Mouse (Mus musculus): ENCODE data around the gene Il12rb1.

Il12rb1 gene

GRCm38 (mm10) chr8:70827796-70828195, 19.5 kb downstream of the Il12rb1 start:
- DNase-seq (ENCODE audit: low spot score), result no peak

DNA sequence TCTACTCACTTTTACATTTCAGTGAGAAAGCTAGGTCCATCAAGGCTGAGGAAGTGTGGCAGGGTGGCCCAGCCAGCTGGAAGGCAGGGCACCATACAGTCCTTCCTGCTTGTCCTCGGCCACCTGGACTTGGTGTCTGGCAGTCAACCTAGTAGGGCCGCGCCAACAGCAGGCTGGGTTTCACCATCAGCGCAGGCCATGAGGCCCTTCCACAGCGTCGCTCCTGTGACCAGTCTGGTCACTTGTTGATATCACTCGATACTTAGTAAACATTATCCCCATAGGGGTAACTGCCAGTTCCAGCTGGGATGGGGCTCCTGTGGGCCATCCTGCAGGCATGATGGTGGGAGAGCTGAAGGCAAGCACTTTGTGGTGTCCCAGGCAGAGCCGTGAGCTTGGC, 23.3 kb downstream of the Il12rb1 start:
- DNase-seq (ENCODE audit: low spot score), result no peak

- no peak for DNase-seq (ENCODE audit: low spot score)
Observed at GRCm38 (mm10) chr8:70832371-70832770, 24.1 kb downstream of the Il12rb1 start.

GRCm38 (mm10) chr8:70833018-70833482, 24.8 kb downstream of the Il12rb1 start:
- DNase-seq (ENCODE audit: low spot score), result no peak

DNA sequence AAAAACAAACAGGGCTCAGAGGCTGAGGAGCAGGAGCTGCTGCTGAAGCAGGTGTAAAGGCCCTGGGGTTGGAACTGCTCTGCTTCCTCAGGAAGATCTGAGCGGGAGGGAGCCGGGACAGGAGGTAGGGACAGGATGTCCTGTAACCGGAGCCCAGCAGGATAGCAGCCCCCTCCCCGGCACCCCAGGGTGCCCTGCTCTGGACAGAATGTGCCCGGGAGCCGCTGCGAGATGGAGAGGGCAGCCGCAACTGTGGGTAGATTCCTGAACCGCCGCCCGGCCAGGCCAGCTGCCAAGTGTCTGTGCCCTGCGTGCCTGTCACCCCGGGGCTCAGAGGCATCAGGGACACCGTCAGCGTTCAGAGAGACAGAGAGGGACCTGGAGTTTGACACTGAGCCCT, 25.3 kb downstream of the Il12rb1 start:
- DNase-seq (ENCODE audit: low spot score), result no peak

GRCm38 (mm10) chr8:70834071-70834470, 25.8 kb downstream of the Il12rb1 start:
- no peak for DNase-seq (ENCODE audit: low spot score)

- DNase-seq (ENCODE audit: low spot score), result no peak
Observed at GRCm38 (mm10) chr8:70836666-70837065, 28.4 kb downstream of the Il12rb1 start.

DNA sequence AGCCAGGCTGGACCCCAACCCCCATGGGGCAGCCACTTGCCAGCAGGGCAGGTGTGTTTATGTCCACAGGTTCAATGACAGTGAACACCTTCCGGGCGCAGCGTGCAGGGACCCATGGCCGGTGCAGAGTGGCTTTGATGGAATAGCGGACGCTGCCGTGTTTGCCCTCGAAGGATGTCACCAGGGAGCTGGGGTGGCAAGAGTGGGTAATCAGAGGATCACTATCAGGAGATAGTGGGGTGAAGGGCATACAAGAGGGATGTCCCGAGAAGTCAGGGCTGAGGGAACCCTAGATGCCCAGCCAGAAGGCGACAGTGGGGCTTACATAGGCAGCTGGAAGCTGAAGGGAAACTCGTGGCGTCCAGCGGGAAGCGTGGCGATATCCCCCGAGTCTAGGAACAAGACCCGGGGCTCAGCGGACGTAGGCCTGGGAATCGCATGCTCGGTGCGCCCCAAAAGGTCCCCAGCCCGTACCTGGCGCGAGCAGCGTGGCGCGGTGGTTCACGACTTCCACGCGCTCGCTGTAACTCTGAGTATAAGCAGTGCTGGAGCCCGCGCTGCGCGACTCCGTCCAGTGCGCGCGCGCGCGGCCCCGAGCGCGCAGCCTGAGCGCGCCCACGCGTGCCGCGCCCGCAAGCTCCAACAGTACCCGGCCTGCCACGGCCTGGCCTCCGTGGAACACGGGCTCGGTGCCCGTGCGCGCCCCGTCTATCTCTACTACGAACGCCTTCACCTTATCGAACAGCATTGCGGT, 30.6 kb downstream of the Il12rb1 start:
- DNase-seq (ENCODE audit: low spot score), result no peak

GRCm38 (mm10) chr8:70839408-70840351, 31.4 kb downstream of the Il12rb1 start, which contains the start of gene Arrdc2:
Arrdc2 (minus strand) TSS chr8:70839720.
- peak; percentile 100 for DNase-seq (ENCODE audit: low spot score)

DNA sequence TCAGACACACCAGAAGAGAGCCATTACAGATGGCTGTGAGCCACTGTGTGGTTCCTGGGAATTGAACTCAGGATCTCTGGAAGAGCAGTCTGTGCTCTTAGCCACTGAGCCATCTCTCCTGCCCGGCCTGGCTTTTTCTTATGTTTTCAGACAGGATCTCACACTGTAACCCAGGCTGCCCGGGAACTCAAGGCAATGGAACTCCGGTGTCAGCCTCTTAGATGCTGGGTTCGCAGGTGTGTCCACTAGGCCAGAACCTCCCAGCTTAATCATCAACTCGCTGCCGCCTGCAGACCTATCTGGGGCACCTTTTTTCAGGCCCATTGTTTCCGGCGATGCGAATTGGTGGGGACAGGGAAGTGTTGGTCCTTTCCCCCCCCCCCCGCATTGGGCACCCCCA, 32.3 kb downstream of the Il12rb1 start:
- no peak for DNase-seq (ENCODE audit: low spot score)

DNA sequence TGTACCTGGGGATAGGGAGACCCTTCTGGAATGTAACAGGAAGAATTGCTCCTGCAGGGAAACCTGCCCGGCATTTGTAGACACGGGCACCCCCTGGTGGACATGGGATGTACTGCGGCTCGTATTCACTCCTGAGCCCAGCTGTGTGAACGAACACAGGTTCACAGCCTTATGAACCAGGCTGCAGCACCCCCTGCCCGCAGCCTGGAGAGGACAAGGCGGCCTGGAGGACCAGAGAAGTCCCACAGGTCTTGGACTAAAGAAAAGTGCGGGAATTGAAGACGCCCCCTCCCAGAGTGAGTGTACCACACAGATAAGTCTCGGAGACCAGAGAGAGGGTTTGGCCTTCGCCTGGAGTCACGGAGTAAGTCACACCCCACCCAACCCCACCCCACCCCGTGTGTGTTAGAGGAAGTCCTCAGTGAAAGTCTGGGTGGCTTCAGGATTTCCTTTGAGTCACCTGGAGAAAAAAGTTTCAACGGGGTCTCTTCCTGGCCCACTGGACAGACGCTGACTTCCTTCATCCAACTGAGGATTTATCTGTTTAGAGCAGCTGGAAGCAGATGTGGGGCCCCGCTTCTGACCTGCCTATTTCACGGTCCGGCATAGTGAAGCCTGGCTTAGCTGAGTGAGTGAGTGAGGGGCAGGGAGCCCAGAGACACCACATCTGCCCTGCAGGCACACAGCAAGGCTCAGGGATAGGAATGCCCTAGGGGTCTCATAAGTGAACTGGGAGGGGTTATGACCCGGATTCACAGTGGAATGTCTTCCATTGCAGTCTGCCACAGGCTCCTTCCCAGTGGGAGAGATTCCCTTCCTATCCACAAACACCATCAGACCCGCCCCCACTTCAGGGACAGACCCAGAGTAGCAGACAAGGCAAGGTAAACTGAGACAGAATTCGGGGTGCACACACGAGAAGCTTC, 33.2 kb downstream of the Il12rb1 start:
- peak; percentile 91 for DNase-seq (ENCODE audit: low spot score)

DNA sequence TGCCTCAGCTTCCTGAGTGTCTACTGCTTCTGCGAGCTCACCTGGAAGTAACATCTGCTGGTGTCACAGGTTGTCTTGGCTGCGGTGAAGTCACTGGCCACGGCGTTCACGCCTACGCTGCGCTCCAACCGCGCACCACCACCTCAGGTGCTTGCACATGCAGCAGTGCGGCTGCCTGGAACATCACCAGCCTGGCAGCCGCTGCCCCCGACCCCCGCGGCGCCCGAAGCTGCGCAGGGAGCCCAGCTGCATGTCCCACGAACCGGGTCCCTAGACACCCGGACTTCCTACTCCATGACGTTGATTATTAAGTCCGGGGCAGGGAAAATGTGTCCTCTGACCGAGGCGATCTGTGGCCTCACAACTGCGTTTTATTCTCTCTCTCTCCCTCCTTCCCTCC, 34.2 kb downstream of the Il12rb1 start:
- DNase-seq (ENCODE audit: low spot score), result no peak

DNA sequence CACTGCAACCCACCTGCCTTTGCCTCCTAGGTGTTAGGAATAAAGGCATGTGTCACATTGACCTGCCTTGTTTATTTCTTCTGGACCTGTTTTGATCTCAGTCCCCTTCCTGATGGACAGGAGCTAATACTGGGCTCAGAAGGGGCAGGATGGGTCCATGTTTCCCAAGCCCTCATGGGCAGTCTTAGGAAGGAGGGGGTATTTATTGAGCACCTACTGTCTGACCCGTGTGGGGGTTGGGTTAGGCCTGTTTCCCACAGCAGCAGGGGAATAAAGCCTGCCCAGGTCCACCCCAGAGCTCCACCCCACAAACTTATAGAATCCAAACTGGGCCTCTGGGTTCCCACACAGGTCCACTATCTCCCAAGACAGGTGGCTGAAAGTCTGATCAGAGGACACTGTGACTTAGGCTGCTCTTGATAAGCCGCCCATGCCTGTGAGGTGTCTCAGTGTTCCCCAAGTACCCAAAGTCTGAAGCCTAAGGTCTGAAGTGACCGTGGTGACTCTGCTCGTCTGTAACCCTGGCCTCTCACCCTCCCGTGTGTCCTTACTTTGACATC, 35.0 kb downstream of the Il12rb1 start:
- peak; percentile 93 for DNase-seq (ENCODE audit: low spot score)

DNA sequence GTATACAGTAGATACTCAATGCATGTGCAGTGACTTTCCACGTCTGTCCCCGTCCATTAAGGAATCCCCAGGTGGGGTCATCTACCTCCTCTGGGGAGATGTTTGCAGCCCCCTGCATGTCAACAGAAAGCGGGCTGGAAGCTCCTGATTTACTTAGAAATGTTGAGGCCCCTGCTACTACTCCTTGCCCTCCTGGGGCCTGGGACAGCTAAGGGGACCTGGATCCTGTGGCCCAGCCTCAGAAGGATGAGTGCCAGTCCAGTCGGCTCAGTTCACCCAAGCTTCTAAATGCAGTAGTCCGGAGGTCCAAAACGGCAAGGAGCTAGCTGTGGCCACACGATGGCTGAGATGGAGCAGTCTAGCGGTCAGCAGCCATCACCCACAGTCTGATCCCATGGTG, 35.7 kb downstream of the Il12rb1 start:
- no peak for DNase-seq (ENCODE audit: low spot score)

DNA sequence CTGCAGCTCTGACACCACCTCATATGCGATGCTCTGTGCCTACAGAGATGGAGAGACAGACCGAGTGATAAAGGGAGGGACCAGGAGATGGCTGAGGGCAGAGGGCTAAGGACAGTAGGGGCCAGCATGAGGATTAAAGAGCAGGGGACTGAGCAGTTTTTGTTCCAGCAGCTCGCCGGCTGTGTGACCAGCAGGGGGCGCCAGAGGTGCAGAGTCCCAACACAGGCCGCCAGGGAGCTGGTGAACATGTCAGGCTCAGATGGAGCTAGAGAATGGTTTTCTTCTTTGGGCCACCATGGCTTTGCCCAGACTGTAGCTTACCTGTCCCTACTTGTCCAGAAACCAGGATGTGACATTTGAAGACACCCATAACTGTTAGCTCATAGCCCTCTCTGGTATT, 36.3 kb downstream of the Il12rb1 start:
- peak; percentile 92 for DNase-seq (ENCODE audit: low spot score)

DNA sequence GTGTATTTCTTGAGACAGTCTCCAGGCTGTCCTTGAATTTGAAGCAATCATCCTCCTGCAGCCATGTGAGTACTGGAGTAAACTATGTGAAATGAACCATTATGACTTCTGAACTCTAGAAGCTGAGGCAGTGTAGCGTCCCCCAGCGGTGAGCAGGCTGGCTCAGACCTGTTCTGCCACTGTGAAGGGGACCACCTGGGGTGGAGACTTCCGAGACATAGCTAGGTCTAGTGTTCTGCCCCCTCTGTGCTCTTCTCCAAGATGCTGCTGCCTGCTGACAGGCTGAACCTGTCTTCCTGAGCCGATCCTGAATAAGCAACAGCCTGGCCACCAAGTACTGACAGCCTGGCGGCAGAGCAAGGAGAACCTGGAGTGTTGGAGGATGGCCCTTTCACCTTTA, 36.9 kb downstream of the Il12rb1 start:
- DNase-seq (ENCODE audit: low spot score), result no peak

DNA sequence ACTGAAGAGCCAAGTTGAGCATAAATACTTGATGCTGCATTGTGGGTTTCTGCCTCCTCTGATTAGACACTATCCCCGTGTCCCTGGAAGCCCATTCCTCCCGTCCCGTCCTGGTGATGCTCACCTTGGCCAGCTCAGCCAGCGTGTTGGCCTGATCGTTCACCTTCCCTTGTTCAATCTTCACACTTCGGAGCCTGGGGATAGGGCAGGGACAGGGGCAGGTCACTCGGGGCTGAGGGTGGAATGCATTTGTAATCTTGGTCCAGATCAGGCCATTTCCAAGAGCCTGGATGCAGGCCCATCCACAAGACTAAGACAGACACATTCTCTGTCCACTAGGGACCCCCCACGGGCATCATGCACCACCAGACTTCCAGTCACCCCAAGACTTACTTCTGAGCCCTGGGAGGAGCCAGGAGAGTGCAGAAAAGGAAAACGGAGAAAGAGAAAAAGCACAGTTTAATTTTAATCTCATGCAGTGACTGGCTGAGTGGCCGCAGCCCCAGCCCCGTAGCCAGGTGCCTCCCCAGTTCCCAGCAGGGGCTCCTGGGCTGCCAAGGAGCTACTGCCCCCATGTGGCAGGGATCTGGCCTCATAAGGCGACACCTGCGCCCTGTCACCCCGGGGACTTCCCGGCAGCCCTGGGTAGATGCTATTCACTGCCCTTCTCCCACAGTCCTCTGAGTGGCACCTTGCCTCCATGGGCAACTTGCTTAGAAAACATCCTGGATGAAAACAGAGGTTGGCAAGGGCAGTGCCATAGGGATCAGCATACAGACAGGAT, 38.3 kb downstream of the Il12rb1 start:
- DNase-seq (ENCODE audit: low spot score), result no peak

DNA sequence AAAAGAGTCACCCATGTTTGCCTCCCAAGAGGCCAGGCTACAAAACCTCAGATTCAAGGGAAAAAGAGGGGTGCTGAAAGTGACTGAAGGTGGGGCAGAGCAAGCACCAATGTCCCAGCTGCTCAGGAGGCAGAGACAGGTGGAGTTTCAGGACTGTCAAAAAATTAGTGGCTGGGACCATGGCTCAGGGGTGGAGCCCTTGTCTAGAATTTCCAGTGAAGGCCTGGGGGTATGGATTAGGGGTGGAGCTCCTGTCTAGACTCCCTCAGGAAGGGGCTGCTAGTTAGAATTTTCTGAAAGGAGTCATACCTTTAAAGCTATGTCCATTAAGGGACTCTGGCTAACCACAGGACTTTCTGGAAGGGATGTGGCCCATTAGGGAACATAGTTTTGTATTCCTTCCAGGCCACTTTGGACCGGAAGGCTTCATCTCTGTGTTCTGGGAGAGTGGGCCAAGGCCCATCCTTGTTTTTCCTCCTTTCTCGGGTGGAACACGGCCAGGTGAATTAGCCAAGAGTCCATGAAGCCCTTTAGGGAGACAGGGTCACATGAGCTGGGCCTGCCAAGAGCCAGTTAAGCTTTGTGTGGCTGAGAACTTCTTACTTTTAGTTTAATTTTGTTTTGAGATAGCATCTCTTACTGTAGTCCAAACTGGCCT, 41.2 kb downstream of the Il12rb1 start:
- no peak for DNase-seq (ENCODE audit: low spot score)

- no peak for DNase-seq (ENCODE audit: low spot score)
Observed at GRCm38 (mm10) chr8:70850132-70850845, 42.0 kb downstream of the Il12rb1 start.

DNA sequence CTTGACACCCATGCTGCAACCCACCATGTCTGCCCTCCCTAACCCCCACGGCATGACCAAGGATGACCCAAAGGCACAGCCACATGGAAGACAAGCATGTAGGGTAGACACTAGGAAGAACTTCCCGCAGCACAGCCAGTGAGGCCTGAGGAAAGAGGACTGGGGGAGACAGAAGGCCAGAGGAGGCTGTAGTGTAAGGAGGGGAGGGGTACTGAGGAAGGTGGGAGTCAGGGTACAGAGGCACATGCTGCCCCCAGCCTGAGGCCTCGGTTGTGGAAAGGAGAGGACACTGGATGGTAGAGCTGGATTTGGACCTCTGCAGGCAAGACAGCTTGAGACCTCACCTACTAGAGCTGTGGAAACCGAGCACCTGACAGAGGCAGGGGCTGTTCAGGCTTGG, 42.7 kb downstream of the Il12rb1 start:
- no peak for DNase-seq (ENCODE audit: low spot score)

Data from c-Kit-positive CD71-positive TER-119-positive erythroid progenitor cells, embryonic 14.5 days (primary cell).